In the genomic region with DNA sequence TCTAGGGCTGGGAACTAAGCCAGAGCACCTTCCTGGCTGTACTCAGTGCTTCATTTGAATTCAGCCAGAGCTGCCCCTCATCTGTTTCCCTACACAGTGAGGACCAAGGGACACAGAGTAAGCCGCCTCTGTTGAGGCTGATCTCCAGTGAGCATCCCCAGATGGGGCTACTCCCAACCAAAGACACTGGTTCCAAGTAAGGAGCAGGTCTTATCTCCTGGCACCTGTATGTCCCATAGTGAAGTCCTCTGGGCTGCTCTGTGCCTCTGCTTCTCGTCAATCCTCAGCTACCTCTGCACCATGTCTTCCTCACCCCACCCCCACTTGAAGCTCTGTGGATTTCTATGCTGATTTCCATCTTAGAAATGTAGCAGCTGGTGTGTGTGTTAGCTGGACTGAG, we compare ENCODE assay signal across 20 mouse cellular contexts. TPM values are rescaled to one million over a fixed set of nuclear protein-coding genes. Genes with fewer than 3 reads are reported as not detected.
A peak's percentile ranks its signal among the peaks of the same experiment; 100 is the strongest.
DNase-seq lines count a peak whose midpoint lies in the region; ATAC-seq and TF ChIP-seq lines count a peak whose summit lies in the region.
"Had no signal": no experiment of that assay in that cellular context is flagged by ENCODE, and none has a peak within 500 bp of the region (broad histone marks: within the 10 kb centered on the region; RNA-seq: fewer than 3 reads in every experiment).

No protein-coding gene starts in this region.

- peak overlapping the region; percentile 68 for H3K9ac ChIP-seq in liver, embryonic 12.5 days
- H3K9ac ChIP-seq: hindbrain, embryonic 13.5 days; neural tube, embryonic 15.5 days had no signal

- peaks cover 25% of the 10 kb centered on the region for H3K4me1 ChIP-seq in heart, embryonic 10.5 days
- H3K4me1 ChIP-seq in liver, embryonic 12.5 days: peaks cover 87% of the 10 kb centered on the region

- no peaks in the 10 kb centered on the region for H3K9me3 ChIP-seq in heart, embryonic 10.5 days
- no peaks in the 10 kb centered on the region for H3K9me3 ChIP-seq in liver, embryonic 12.5 days (replicated peaks)
- H3K9me3 ChIP-seq: hindbrain, embryonic 13.5 days; neural tube, embryonic 15.5 days had no signal

- 0 out of 2 replicates have a peak, but pooled peaks cover 2% of the 10 kb centered on the region for H3K36me3 ChIP-seq in heart, embryonic 10.5 days
- no peaks in the 10 kb centered on the region for H3K36me3 ChIP-seq in liver, embryonic 12.5 days
- H3K36me3 ChIP-seq: hindbrain, embryonic 13.5 days; neural tube, embryonic 15.5 days had no signal

- no peak overlapping the region for H3K4me3 ChIP-seq in heart, embryonic 10.5 days
- peak overlapping the region; percentile 11; the same call in 1 of the 2 replicates for H3K4me3 ChIP-seq in liver, embryonic 12.5 days
- no peak overlapping the region for H3K4me3 ChIP-seq in layer of hippocampus, adult 2 months
- H3K4me3 ChIP-seq: hindbrain, embryonic 13.5 days; neural tube, embryonic 15.5 days had no signal

- no peaks in the 10 kb centered on the region for H3K27me3 ChIP-seq in heart, embryonic 10.5 days (ENCODE audit: insufficient read depth, poor library complexity, severe bottlenecking)
- no peaks in the 10 kb centered on the region for H3K27me3 ChIP-seq in liver, embryonic 12.5 days (replicated peaks)
- H3K27me3 ChIP-seq: hindbrain, embryonic 13.5 days; neural tube, embryonic 15.5 days had no signal

- intact Hi-C loops in heart, postnatal 10 days (cut with DNase I): no loop called here

- peak; percentile 84 for ATAC-seq in liver, embryonic 12.5 days
- ATAC-seq in megakaryocyte, adult 5-6 weeks (ENCODE audit: poor library complexity, severe bottlenecking): no peak
- ATAC-seq: midbrain, embryonic 16.5 days had no signal

- H3K27ac ChIP-seq in heart, embryonic 10.5 days: peak overlapping the region; percentile 37
- peak overlapping the region; percentile 97 for H3K27ac ChIP-seq in liver, embryonic 12.5 days
- H3K27ac ChIP-seq in layer of hippocampus, adult 2 months: no peak overlapping the region
- H3K27ac ChIP-seq: hindbrain, embryonic 13.5 days; neural tube, embryonic 15.5 days had no signal

- no peak for TF ChIP-seq CTCF in layer of hippocampus, adult 2 months (conservative IDR thresholded peaks at IDR 0.05)

- DNase-seq in heart, embryonic 10.5 days (ENCODE audit: low spot score): peak; percentile 79
- no peak for DNase-seq in heart, postnatal 10 days
- DNase-seq in c-Kit-positive CD71-positive TER-119-negative erythroid progenitor cells, embryonic 14.5 days (ENCODE audit: low read depth): peak; percentile 70
- DNase-seq in spleen, postnatal 10 days (ENCODE audit: low spot score in 2 of 2): peak; percentile 55 to 58
- DNase-seq in right cerebral cortex, postnatal 36 days (ENCODE audit: low spot score in 2 of 2): no peak
- no peak for DNase-seq in layer of hippocampus, adult 2 months (ENCODE audit: low spot score in 2 of 2)
- DNase-seq: adrenal gland, adult 2 months; cerebellum, adult 11 months; cerebellum, postnatal 14 days; embryo, embryonic 11 days; kidney, adult 9 months; kidney, postnatal 4 days; lung, postnatal 14 days; right cerebral cortex, postnatal 25 days; thymus, postnatal 14 days had no signal

- H3K4me2 ChIP-seq in liver, embryonic 12.5 days: peak overlapping the region; percentile 56
- H3K4me2 ChIP-seq: hindbrain, embryonic 13.5 days; neural tube, embryonic 15.5 days had no signal

- 37% methylated on average over 2 of the region's 2 CpGs for WGBS in heart, embryonic 10.5 days
- 33% methylated on average over 2 of the region's 2 CpGs for WGBS in liver, embryonic 12.5 days (ENCODE audit: insufficient replicate concordance)

RNA-seq across cellular contexts. Expression of gene H3f3a, which starts 4.3 kb away (rescaled TPM):
- 1,530 and 1,842 TPM in 2 replicates for polyA plus RNA-seq in heart, embryonic 10.5 days (2016; fragmentation: Nextera tagmentation; extraction: Ambion mirVana)
- total RNA-seq in heart, postnatal 10 days (2021): 100 to 1,000 TPM; 868 to 930 TPM
- 1,997 and 2,057 TPM in 2 replicates for polyA plus RNA-seq in liver, embryonic 12.5 days (2016; fragmentation: Nextera tagmentation; extraction: Ambion mirVana)
- total RNA-seq in layer of hippocampus, adult 2 months (2021): 100 to 1,000 TPM; 319 to 351 TPM
- total RNA-seq in megakaryocyte, adult 5-6 weeks (2015): 3,482 and 3,921 TPM in 2 replicates
- total RNA-seq in megakaryocyte, adult 5-6 weeks (2017): 2,689 and 3,338 TPM in 2 replicates

RNA-seq across cellular contexts. Expression of gene Sde2, which starts 32.9 kb away (rescaled TPM):
- polyA plus RNA-seq in heart, embryonic 10.5 days (2016; fragmentation: Nextera tagmentation; extraction: Ambion mirVana): 32.3 and 39.8 TPM in 2 replicates
- 10 to 100 TPM; 15.1 to 15.8 TPM for total RNA-seq in heart, postnatal 10 days (2021)
- polyA plus RNA-seq in liver, embryonic 12.5 days (2016; fragmentation: Nextera tagmentation; extraction: Ambion mirVana): 39.2 and 39.4 TPM in 2 replicates
- 10 to 100 TPM; 22.9 TPM for total RNA-seq in layer of hippocampus, adult 2 months (2021)
- 18.1 and 21.1 TPM in 2 replicates for total RNA-seq in megakaryocyte, adult 5-6 weeks (2015)
- 24.8 and 34.9 TPM in 2 replicates for total RNA-seq in megakaryocyte, adult 5-6 weeks (2017)

Comparison
In these comparisons a context has a peak if more than half of its experiments do, and no peak if none do; other contexts are left out.
1. DNase-seq: peak in heart, embryonic 10.5 days (single experiment), c-Kit-positive CD71-positive TER-119-negative erythroid progenitor cells, embryonic 14.5 days (single experiment) and spleen, postnatal 10 days (2 of 2); none in heart, postnatal 10 days (0 of 2), right cerebral cortex, postnatal 36 days (0 of 2) and layer of hippocampus, adult 2 months (0 of 2).